Mouse (Mus musculus) small intestine, adult 10 weeks (tissue): Measurements from ENCODE around the gene Tmem74b. TPM values are rescaled to one million over a fixed set of nuclear protein-coding genes. Genes with fewer than 3 reads are reported as not detected.

Experiments
- polyA plus RNA-seq: library from polyadenylated mRNA; stranded (reverse); fragments of 350-450 nt; fragmentation: Illumina TruSeq; extraction: RNeasy Lipid Tissue Mini Kit (QIAGEN cat#74804); gene quantifications from one replicate; pipeline ENCODE4 v1.2.3, GENCODE M21; 2014; ENCODE audit warnings: low replicate concordance

Tmem74b gene
- not detected for polyA plus RNA-seq

DNA sequence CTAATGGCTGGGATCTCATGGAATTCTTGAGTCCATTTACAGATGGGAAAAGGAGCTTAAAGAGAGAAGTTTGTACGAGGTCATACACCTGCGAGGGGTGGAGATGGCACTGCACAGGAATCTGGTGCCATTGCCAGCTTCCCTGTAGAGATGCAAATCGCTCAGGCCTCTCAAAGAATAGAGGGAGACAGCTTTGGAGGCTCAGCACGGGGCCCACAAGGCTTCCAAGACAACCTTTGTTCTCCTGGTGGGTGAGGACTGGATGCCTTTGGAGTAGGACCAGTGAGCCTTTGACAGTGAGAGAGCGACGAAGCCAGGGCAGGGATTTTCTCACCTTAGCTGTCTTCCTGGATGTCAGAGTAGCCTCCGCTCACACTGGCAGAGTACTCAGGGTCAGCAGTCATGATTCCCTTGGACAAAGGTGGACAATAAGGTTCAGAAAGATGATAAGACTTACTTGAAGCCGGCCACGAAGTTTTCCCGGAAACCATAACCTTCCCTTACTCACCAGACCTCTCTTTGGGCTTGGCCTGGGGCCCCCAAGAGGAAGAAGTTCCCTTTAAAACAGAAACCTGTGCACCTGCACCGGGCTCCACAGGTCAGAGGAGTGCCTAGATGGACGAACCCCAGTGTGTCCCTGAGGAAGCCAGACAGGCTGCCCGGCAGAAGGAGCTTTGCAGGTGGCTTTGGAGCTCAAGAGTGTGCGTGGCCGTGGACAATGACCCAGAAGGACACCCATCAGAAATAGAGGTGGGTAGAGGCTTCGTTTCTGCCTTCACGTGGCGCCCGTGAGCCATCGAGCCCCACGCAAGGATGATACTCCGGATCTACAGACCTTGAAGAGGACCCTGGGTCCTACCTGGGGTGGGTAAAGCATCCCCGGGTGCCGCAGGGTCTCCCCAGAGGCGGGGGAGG is at the start of gene Tmem74b:
TSS of gene Tmem74b (plus strand) at position 778 of the 915 bp plus-strand sequence.

GRCm38 (mm10) chr2:151668433-151668832 is 33.4 kb upstream of the Tmem74b start, which contains the start of gene Rad21l:
Gene Rad21l, minus strand, starts transcription at chr2:151668533.

DNA sequence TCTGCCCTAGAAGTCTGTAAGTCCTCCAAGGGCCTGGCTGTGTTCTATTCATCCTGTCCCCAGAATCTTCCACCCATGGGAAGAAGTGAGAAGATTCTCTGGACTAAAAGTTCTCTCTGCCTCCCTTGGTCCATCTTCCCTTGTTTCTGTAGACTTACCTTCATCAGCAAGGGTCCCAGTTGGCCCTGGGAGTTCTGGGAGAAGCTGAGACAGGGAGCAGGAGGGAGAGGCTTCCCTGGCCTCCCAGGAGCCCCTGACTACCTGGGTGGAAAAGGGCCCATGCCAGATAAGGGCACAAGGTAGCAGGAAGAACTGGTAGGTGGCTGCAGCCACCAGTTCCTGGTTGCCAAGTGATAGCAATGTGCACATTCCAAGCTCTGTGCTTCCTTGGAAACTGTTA is 42.0 kb downstream of the Tmem74b start, which contains the start of gene Psmf1:
TSS of gene Psmf1 (minus strand) at position 342 of the 400 bp plus-strand sequence.

Other genes starting within 250 kb of the Tmem74b start
- not detected for gene 4921509C19Rik, start 225.9 kb upstream of the Tmem74b start, polyA plus RNA-seq
- gene Nsfl1c, start 207.8 kb upstream of the Tmem74b start, polyA plus RNA-seq, result 26.7 TPM
- 165 TPM for gene Fkbp1a, start 159.5 kb upstream of the Tmem74b start, polyA plus RNA-seq
- 13.3 TPM for gene Sdcbp2, start 129.4 kb upstream of the Tmem74b start, polyA plus RNA-seq
- 0.74 TPM for gene Snph, start 69.4 kb upstream of the Tmem74b start, polyA plus RNA-seq
- 0.59 TPM for gene Rad21l, start 33.5 kb upstream of the Tmem74b start, polyA plus RNA-seq
- 7.7 TPM for gene Psmf1, start 42.2 kb downstream of the Tmem74b start, polyA plus RNA-seq
- gene Rspo4, start 140.9 kb downstream of the Tmem74b start, polyA plus RNA-seq, result not detected
- not detected for gene Angpt4, start 209.2 kb downstream of the Tmem74b start, polyA plus RNA-seq